Mouse (Mus musculus) right cerebral cortex, adult 18-20 months (tissue): ENCODE results near the gene Mrpl53.

Experiments
- DNase-seq: peaks from one replicate; pipeline ENCODE4 v3.0.0; 2022; ENCODE audit warnings: mixed read lengths

Mrpl53 gene

DNA sequence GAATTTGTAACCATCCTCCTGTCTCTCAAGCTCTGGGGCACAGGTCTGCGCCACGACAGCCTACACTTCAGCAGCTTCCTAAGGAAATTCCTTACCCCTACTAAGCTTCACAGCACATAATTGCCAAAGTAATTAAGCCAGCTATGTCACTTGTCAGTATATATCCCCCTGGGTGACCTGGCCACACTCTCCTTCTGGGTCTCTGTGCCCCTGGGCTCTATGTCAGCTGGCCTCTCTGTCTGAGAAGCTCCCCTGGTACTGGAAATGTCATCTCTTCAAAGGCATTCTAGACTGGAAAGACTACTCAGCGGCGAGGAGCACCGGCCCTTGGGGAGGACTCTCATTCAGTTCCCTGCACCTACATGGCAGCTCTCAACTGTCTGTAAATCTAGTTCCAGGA is 14.1 kb downstream of the Mrpl53 start:
- no peak for DNase-seq

DNA sequence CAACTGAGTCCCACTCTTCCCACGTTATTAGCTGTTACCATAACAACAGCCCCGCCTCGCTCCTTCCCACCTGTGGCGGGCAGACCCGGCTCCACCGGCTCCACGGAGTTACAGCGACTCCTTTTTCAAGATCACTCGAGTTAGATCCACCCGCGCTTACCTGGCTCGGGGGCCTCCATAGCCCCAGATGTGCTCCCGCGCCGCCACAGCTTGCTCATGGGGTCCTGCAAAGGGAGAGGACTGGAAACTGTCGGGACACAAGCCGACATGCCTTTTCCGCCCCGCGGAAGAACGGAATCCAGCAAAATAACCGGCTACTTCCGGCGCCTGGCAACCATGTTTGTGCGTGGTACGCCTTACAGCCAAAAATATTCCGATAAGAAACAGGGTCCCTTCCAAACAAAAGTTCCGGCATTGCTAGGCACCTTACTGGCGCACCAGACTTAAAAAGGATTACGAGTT is 16.0 kb downstream of the Mrpl53 start:
- peak; percentile 90 for DNase-seq

DNA sequence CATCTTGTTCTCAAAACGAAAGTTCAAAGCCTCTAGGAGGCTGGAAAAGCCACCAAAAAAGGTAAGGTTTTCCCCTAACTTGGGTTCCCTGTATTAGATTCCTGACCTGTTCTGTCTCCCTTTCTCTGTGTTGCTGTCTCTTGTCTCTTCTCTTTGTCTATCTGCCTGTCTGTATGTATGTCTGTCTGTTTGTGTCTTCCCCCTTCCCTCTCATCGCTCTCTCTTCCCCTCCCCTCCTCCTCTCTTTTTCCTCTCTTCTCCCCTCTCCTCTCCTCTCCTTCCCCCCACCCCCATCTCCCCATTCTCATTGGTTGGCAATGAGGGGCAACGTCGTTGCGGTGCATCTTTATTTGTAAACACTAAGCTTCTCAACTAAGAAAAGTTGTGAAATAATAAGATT is 16.5 kb downstream of the Mrpl53 start, which contains the start of gene Ino80b:
Gene Ino80b, minus strand, starts transcription at position 101 of the 400 bp plus-strand sequence.
- DNase-seq = no peak

DNA sequence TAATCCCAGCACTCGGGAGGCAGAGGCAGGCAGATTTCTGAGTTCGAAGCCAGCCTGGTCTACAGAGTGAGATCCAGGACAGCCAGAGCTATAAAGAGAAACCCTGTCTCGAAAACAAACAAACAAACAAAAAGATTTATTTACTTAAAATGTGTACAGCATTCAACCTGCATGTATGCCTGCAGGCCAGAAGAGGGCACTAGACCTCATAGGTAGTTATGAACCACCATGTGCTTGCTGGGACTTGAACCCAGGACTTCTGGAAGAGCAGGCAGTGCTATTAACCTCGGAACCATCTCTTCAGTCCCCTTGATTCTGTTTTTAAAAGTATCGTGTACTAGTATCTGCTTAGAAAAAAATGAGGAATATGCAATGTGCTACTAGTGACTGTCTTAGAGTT is 18.6 kb downstream of the Mrpl53 start:
- no peak for DNase-seq

DNA sequence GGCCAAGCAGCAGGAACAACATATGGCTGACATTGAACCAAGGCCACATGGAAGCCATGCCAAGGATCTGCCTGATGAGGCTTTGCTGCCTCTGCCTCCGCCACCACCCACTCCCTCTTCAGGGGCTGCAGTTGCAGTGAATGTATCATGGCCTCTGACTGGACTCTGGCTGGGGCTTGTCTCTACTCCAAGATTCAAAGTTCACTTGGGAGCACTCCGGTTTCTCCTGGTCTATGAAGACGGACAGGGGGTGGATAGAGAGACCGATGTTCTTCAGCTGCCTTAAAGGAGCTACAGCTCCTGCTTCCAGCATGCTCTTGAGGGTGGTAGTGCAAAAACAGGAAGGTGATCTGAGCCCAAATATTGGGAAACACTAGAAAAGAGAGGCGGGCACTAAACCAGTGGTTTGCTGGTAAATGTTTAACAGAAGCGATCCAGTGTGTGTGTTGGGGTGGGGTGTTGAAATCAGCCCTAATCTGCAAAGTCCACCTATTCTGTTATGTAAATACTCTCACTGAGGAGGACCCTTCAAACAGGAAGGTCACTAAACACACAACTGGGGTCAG is 22.7 kb downstream of the Mrpl53 start:
- DNase-seq = no peak

DNA sequence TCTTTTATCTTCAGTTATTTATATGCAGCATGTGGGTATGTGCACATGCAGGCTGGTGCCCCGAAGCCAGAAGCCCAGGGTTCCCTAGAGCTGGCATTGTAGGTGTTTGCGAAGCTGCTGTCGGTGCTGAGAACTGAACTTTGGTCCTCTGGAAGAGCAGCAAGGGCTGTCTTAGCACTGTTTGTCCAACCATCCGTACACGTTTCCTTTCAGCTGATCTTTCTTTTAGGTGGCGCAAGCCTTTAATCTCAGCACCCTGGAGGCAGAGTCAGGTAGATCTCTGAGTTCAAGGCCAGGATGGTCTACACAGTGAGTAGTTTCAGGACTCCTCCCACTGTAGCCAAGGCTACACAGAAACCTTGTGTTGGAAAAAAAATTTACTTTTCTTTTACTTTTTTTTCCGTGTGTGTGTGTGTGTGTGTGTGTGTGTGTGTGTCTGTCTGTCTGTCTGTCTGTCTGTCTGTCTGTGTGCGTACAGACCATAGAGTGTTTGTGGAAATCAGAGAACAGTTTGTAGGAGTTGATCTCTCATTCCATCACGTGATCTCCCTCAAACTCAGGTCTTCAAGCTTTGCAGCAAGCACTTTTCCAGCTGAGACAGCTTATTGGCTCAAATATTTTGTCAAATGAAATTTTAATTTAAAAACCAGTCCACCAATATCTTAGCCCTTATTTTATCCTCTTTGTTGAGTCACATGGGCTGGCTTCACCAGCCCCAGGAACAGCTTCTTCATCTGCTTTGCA is 23.5 kb downstream of the Mrpl53 start:
- no peak for DNase-seq

DNA sequence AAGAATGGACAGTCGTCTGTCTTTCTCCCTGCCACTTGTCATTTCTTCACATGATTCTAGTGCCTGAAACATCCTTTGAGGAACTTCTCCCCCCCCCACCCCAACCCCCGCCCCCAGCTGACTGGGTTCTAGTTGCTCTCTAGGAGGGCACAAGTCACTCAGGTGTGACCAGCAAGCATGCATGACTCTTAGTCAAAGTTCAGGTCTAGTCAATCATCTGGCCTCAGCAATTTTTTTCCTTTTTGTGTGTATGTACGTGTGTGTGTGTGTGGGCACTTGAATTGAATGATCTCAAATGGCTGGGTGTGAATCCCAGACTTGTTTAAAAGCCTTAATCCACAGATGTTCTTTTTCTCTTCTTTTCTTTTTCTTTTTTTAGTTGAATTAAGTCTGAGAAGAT is 25.4 kb downstream of the Mrpl53 start:
- DNase-seq = no peak

DNA sequence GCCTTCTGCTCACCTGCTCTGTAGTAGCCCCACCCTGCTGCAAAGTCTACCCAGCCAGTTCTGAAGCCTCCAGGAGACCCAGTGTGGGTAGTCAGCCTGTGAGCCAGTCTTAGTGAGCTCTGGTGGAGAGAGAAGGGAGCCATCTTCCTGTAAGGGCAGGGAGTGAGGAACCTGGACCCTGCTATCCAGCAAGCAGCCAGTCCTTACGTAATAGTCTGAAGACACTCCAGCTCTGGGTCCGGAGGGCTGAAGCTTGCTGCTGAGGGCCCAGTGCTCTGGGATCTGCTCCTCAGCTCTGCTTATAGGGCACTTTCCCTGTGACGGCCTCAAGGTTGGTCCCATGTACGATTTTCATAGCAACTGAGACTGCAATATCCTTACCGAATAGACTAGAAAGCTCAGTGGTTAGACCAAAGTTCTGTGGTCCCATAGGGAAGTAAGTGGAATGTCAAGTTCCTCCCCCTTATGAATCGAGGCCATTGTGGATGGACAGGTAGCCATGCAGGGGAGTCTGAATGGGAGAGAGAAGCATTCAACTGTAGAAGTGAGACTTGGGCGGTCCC is 26.2 kb downstream of the Mrpl53 start, which contains the start of gene Rtkn:
Gene Rtkn, plus strand, starts transcription at position 513 of the 563 bp plus-strand sequence.
- DNase-seq = no peak

DNA sequence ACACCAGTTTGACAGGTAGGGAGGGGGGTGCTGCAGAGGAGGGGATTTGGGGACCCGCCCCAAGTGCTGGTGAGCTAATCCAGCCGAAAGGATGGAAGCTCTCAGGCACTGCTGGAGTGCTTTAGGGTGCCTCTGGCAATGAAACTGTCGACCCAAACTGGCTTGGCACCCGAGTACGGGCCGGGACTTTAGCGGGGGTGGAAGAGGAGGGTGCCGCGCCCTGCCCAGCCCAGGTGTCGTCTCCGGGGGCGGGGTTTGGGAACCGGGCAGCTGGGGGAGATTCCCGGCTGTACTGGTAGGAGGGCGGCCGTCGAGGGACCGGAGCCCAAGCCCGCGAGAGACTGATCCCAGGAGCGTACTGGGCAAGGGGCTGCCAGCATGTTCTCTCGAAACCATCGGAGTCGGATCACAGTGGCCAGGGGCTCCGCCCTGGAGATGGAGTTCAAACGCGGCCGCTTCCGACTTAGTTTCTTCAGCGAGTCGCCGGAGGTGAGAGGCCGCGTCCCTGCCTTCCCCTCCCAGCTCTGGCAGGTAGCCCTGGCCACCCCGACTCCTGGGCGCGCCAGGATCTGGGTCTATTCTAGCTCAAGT is 26.8 kb downstream of the Mrpl53 start:
- DNase-seq = no peak

DNA sequence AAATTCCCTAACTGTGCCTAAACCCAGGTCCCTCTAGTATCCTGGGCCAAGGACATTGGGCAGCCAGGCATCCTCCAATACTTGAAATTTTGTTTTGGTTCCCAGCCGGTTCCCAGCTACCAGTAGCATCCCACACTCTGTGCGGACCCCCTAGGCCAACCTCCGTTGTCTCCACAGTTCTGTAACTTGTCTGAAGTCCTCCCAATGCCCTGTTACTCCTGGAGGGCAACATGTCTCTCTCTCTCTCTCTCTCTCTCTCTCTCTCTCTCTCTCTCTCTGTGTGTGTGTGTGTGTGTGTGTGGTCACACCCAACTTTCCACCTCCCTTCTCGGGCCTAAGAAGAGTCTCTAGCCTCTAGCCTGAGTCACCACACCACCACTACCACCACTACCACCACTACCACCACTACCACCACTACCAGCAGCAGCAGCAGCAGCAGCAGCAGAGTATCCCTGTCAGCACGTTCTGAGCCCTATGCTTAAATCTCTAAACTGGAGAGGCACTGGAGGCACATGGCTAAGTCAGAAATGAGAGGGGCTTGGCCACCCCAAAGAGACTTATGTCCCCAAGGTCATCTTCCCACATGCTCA is 27.5 kb downstream of the Mrpl53 start:
- DNase-seq = no peak

DNA sequence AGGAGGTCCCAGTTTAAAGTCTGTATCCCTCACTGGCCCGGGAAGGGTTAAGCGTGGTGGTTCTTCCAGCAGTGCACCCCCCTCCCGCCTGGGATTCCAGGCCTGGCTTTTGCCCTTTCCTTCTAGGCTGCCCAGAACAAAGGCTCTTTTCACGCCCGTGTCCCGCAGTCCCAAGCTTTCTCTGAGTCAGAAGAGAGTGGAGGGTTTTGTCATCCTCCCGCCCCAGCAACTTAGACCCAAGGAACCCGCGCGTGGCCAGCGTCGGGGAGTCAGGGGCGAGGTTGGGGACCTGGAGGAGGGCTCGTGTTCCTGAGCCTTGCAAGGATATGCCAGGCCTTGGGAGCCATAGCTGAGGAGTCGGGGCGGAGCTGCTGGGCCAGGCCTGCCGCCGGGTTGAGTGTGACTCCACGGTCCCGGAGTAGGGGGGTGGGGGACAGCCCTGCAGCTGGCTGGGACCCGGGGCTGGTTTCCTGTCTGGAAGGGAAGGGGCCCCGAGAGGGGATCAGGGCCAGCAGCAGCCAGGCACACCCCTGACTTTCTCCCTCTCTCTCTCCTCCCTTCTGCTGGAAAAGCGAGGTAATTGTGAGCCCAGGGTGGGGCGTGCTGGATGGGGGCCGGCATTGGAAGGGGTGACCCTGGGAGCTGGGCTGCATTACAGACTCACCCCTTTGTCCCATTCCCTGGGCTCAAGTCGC is 28.2 kb downstream of the Mrpl53 start:
- DNase-seq = no peak

DNA sequence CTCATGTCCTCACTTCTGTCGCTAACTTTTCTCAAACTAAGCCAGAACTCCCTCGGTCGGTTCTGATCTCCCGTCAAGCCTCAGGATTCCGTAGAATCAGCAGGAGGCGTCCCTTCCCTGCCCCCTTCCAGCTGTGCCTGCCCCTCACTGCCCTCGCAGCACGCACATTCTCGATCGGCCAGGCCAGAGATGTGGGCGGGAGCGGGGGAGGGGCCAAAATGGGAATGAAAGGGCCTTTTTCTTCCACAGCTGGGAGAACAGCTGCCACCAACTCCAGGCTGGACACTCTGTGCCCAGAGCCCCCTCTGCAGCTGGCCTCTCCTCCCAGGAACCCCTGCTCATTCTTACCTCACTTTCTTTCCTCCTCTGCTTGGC is 28.7 kb downstream of the Mrpl53 start:
- DNase-seq = peak; percentile 77

DNA sequence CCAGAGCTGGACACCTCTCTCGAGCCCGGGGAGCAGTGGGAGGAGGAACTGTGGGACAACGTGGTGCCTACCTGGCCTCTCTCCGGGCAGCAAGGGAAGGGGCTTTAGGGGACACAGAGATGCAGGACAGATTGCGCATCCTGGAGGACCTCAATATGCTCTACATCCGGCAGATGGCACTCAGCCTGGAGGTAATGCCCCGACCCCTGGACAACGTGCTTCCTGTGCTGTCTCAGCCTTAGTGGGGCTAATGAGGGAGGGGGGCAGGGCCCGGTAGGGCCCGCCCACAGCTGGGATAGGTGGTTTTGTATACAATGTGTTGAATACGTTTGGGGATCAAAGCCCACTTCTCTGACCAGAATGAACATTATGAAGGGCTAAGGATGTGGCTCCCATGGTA is 29.2 kb downstream of the Mrpl53 start:
- DNase-seq = no peak

DNA sequence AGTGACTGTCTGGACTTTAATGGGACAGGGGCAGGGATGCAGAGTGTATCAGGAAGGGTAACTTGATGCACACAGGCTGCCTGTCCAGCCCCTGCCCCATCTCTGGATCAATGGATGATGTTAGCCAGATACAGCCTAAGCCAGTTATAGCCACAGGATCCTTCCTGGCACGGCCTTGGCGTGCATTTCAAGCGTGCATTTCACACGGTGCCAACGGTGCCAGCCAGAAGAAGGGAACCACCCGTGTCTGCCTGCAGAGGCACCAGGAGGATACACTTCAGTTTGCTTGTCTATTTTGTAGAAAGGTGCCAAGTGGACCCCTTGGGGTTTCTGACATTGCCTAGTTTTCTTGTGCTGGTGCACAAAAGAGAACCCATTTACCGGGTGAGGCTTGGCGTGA is 31.2 kb downstream of the Mrpl53 start:
- no peak for DNase-seq

DNA sequence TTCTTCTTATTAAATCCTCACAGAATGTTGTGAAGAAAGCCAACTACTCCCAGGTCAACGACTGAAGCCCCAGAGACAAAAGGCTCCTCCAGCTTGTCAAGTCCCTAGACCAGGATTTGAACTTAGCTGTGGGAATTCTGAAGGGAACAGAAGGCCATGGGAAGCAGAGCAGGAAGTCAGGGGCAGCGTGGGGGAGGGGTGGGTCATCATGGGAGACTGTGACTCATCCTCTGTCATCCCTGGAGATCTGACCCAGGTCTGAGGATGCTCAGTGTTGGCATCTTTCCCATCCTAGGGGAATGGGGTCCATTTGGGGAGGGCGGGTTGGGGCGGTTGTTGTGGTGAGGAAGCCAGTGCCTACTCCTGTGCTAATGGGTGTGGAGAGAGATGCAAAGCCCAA is 32.8 kb downstream of the Mrpl53 start:
- DNase-seq = no peak

DNA sequence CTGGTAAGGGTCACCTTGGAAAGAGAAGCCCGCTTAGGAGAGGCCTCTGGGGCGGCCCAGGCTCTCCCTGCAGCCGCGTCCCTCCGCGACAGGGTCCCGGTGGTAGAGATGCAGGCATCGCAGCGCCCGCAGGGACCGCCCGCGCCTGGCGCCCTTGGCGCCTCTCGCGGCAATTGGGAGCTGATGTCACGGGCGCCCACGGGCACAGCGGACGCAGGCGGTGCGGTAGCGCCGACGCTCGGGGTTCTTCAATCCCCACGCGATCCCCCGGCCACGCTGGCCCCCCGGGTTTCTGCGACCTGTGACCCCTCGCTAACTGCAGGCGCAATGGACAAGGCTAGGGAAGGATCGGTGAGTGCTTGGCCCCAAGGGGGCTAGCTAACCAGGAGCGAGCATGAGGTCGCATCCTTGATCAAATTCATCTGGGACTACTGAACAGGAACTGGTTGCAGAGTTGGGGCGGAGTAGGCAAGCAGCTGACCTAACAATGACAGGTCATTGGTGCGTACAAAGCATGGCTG is 33.4 kb downstream of the Mrpl53 start:
- peak; percentile 80 for DNase-seq

DNA sequence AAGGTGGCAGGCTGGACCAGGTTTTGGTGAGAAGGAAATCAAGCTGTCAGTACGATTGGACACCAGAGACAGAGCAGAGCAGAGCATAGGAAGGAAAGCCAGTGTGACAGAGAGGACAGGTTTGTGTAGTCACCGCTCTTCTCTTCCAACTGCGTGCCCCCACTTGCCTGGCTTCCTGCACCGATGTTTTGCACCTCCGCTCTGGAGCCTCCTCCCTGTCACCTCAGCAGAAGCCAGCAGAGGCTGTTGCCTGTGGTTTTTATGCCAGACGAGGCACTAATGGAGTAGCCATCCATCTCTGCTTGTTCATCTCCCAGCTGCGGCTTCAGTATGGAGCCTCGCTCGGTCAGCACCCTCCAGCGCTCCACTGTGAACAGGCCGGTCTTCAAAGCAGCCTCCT is 34.0 kb downstream of the Mrpl53 start:
- peak; percentile 70 for DNase-seq

DNA sequence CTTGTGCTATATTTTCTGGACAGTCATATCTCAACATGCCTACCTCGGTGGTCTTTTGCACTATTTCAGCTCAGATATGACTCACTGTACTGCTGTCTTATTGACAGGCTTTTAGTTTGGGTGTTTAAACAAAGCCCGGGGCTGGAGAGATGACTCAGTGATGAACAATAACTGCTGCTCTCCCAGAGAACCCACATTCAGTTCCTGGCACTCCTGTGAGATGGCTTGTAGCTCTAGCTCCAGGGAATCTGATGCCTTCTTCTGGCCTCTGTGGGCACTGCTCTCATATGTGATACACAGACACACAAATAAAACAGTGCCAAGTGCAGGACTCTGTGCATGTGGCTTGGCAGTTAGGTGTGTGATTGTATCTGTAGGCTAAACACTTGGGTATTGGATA is 36.4 kb downstream of the Mrpl53 start:
- no peak for DNase-seq

DNA sequence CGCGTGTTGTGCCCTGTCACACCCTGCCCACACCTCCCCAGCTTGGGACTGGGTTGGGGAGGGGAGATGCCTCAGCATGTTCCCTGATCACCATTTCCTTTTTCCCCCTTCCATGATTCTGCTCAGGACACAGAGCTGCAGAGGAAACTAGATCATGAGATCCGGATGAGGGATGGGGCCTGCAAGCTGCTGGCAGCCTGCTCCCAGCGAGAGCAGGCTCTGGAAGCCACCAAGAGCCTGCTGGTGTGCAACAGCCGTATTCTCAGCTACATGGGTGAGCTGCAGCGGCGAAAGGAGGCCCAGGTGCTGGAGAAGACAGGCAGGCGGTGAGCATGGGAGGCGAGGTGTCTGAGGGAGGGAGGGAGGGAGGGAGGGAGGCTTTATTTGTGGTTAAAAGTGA is 37.0 kb downstream of the Mrpl53 start:
- DNase-seq = no peak

DNA sequence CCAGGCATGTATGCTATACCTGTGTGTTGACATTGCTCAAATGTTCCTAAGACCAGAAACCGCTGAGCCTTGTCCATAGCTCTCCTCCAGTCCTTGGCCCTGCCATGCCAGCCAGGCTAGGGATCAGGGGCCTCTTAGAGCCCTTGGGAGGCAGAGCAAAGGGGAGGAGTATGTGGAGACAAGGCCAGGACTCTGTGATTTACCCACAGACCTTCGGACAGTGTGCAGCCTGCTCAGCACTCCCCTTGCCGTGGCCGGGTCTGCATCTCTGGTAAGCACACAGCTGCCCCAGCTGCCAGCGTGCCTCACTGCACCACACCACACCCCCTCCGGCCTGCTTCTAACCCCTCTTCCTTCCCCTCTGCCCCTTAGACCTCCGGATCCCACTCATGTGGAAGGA is 38.4 kb downstream of the Mrpl53 start:
- DNase-seq = no peak

DNA sequence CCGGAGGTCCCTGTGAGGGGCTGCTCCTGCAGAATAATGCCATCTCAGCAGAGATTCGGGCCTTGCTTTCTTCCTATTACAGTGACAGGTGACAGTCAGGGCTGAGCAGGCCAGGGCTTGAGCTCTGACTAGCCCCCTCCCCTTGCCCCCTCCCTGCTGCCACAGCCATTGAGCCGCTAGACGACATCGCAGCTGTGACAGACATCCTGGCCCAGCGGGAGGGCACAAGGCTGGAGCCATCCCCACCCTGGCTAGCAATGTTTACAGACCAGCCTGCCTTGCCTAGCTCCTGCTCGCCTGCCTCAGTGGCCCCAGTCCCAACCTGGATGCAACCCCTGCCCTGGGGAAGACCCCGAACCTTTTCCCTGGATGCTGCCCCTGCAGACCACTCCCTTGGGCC is 42.9 kb downstream of the Mrpl53 start:
- DNase-seq = no peak

DNA sequence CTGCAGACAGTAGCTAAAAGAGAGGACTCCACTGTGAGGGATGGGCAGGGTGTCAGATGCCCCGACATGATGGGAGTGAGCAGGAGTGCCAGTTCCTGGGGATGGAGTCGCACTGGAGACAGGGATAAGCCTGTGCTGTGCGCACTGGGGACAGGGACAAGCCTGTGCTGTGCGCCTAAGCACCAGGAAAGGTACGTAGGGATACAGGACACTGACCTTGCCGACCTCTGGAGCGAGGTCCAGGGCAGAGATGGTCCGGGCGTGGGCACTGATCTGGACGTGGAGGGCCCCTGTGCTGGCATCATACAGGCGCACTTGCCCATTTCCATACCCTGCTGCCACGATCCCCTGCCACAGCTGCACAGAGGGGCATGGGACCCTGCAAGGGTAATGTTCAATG is 44.2 kb downstream of the Mrpl53 start:
- DNase-seq = no peak

DNA sequence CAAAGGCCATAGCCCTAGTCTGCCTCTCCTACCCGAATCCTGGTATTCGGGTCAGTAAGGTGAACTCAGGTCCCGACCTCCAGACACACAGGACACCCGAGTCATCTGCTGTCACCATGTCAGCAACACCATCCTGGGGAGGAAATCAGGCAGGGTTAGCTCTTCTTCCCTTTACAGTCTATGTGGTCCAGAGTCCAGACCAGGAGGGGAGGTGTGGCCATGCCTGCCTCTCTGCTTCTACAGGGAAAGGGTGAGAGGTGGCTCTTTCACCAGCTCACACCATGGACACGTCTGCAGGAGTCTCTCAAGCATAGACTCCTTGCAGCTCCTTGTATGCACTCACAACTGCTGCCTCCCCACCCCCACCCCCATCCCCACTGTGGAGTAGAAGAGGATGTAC is 44.6 kb downstream of the Mrpl53 start:
- DNase-seq = no peak
